Mouse (Mus musculus): Measurements from ENCODE around the gene Nr4a3. TPM values are rescaled to one million over a fixed set of nuclear protein-coding genes. Genes with fewer than 3 reads are reported as not detected.

Nr4a3 gene
- total and polyA plus RNA-seq, 3 experiments = 0.17 TPM; not detected in 2

GRCm38 (mm10) chr4:48045281-48045720 lies 348 bp downstream of the Nr4a3 start:
- Histone ChIP-seq H3K4me3 (ENCODE audit: control insufficient read depth in 1 of 2, insufficient read depth in 1 of 2, low read depth in 2 of 2, low read length in 2 of 2) (peak overlapping the region; percentile 92 to 95), H3K9ac (ENCODE audit: control insufficient read depth, low read depth, low read length, poor library complexity, severe bottlenecking) (peak overlapping the region; percentile 55), H3K27ac (ENCODE audit: control insufficient read depth, low read depth, low read length) (no peak overlapping the region), H3K9me3 (replicated peaks; ENCODE audit: insufficient read depth, low read length) (no peaks in the 10 kb centered on the region), H3K36me3 (ENCODE audit: control insufficient read depth in 1 of 2, insufficient read depth in 2 of 2, low read length in 2 of 2) (peaks cover 0 to 8% of the 10 kb centered on the region in 2 experiments; a peak in 1 of 4 replicates), H3K27me3 (ENCODE audit: control insufficient read depth in 1 of 2, insufficient read depth in 2 of 2, low read length in 2 of 2) (0 out of 4 replicates have a peak, but pooled peaks cover 0 to 3% of the 10 kb centered on the region in 2 experiments), H3K79me2 (ENCODE audit: control insufficient read depth, insufficient read depth, low read length, poor library complexity) (peaks cover 4% of the 10 kb centered on the region; the same call in 1 of the 2 replicates), H3K4me1 (ENCODE audit: control insufficient read depth in 1 of 2, insufficient read depth in 2 of 2, low read length in 2 of 2) (peaks cover 0 to 7% of the 10 kb centered on the region in 2 experiments; a peak in 1 of 4 replicates)
- no peak for DNase-seq (ENCODE audit: low read depth, low spot score)
- no peak for TF ChIP-seq RCOR1 (IDR thresholded peaks at IDR 0.05; ENCODE audit: low read depth, low read length)
- no peak for TF ChIP-seq USF2 (IDR thresholded peaks at IDR 0.05; ENCODE audit: borderline replicate concordance in 1 of 2, insufficient read depth in 1 of 2, low read depth in 1 of 2, low read length in 2 of 2)
- 0 out of 2 replicates have a peak, but pooled peaks have one; percentile 8 for TF ChIP-seq MAX (IDR thresholded peaks at IDR 0.05; ENCODE audit: low read length)
- TF ChIP-seq ZMIZ1 (IDR thresholded peaks at IDR 0.05; ENCODE audit: low read depth, low read length) = no peak
- 0 out of 2 replicates have a peak, but pooled peaks have one; percentile 7 for TF ChIP-seq ETS1 (IDR thresholded peaks at IDR 0.05; ENCODE audit: low read depth, low read length)
- TF ChIP-seq CTCF (IDR thresholded peaks at IDR 0.05 in 2 of 3, conservative IDR thresholded peaks at IDR 0.05 in 1 of 3; ENCODE audit: control insufficient read depth in 1 of 3, insufficient read depth in 1 of 3, low read depth in 2 of 3, low read length in 3 of 3, poor library complexity in 1 of 3, severe bottlenecking in 1 of 3) = no peak; a peak in 1 of 6 replicates
- no peak for TF ChIP-seq TAL1 (IDR thresholded peaks at IDR 0.05; ENCODE audit: low read length)
- TF ChIP-seq CHD2 (IDR thresholded peaks at IDR 0.05; ENCODE audit: low read length) = no peak
- TF ChIP-seq MXI1 (IDR thresholded peaks at IDR 0.05; ENCODE audit: low read depth, low read length) = 0 out of 2 replicates have a peak, but pooled peaks have one; percentile 0
- TF ChIP-seq BHLHE40 (IDR thresholded peaks at IDR 0.05; ENCODE audit: borderline replicate concordance, low read depth, low read length) = no peak
- 0 out of 2 replicates have a peak, but pooled peaks have one; percentile 20 for TF ChIP-seq MAZ (IDR thresholded peaks at IDR 0.05; ENCODE audit: low read depth, low read length)
- TF ChIP-seq GABPA (IDR thresholded peaks at IDR 0.05; ENCODE audit: low read depth, low read length) = no peak
- TF ChIP-seq MYC (IDR thresholded peaks at IDR 0.05; ENCODE audit: low read depth, low read length) = no peak
- TF ChIP-seq CHD1 (IDR thresholded peaks at IDR 0.05; ENCODE audit: low read depth, low read length) = no peak

- DNase-seq (ENCODE audit: low read depth, low spot score) = peak; percentile 76
- H3K79me2 ChIP-seq (ENCODE audit: control insufficient read depth, insufficient read depth, low read length, poor library complexity) = peaks cover 4% of the 10 kb centered on the region; the same call in 1 of the 2 replicates
- H3K4me3 ChIP-seq (ENCODE audit: control insufficient read depth in 1 of 2, insufficient read depth in 1 of 2, low read depth in 2 of 2, low read length in 2 of 2) = peak overlapping the region; percentile 92 to 95
- no peak overlapping the region for H3K27ac ChIP-seq (ENCODE audit: control insufficient read depth, low read depth, low read length)
- peaks cover 0 to 7% of the 10 kb centered on the region in 2 experiments; a peak in 1 of 4 replicates for H3K4me1 ChIP-seq (ENCODE audit: control insufficient read depth in 1 of 2, insufficient read depth in 2 of 2, low read length in 2 of 2)
- TF ChIP-seq MAX (IDR thresholded peaks at IDR 0.05; ENCODE audit: low read length) = 0 out of 2 replicates have a peak, but pooled peaks have one; percentile 3
- no peak for TF ChIP-seq TBP (IDR thresholded peaks at IDR 0.05; ENCODE audit: low read depth, low read length)
- peak overlapping the region; percentile 64 for H3K9ac ChIP-seq (ENCODE audit: control insufficient read depth, low read depth, low read length, poor library complexity, severe bottlenecking)
- H3K9me3 ChIP-seq (replicated peaks; ENCODE audit: insufficient read depth, low read length) = no peaks in the 10 kb centered on the region
- H3K27me3 ChIP-seq (ENCODE audit: control insufficient read depth in 1 of 2, insufficient read depth in 2 of 2, low read length in 2 of 2) = peaks cover 0 to 4% of the 10 kb centered on the region in 2 experiments; a peak in 1 of 4 replicates
- H3K36me3 ChIP-seq (ENCODE audit: control insufficient read depth in 1 of 2, insufficient read depth in 2 of 2, low read length in 2 of 2) = peaks cover 0 to 8% of the 10 kb centered on the region in 2 experiments; a peak in 1 of 4 replicates
Measured at GRCm38 (mm10) chr4:48045721-48046460, 938 bp downstream of the Nr4a3 start.

Data from MEL (cell line).